Mouse (Mus musculus) naive thymus-derived CD4-positive, alpha-beta T cell, adult 2 months (primary cell): Measurements from ENCODE around the gene Rgmb.

Source experiments
- DNase-seq: peaks from one replicate; pipeline ENCODE4 v3.0.0-alpha.2; 2011; ENCODE audit warnings: low read depth

Gene Rgmb

GRCm38 (mm10) chr17:15830766-15831644 is at the start of gene Rgmb:
Gene Rgmb (minus strand): TSS chr17:15831039.
- DNase-seq = peak; percentile 63

GRCm38 (mm10) chr17:15874765-15875164 is 43.9 kb upstream of the Rgmb start:
- DNase-seq = no peak

GRCm38 (mm10) chr17:15872093-15872492 is 41.3 kb upstream of the Rgmb start:
- no peak for DNase-seq

DNA sequence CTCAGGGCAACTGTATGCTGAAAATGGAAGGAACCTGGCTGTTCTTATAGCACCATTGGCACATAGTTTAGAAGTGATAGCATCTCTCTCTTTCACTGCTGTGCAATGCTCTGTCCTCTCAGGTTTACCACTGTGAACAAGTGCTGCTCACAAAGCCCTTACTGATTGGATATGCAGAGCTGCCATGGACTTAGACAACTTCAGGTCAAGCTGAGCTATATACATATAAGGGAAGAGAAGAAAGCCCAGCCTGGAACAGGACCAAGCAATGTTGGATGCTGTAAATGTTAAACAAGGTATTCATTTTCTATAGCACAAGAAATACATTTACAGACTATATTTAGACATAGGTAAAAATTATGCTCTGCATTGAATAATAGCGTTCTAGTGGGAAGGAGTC is 34.4 kb upstream of the Rgmb start:
- DNase-seq = no peak

DNA sequence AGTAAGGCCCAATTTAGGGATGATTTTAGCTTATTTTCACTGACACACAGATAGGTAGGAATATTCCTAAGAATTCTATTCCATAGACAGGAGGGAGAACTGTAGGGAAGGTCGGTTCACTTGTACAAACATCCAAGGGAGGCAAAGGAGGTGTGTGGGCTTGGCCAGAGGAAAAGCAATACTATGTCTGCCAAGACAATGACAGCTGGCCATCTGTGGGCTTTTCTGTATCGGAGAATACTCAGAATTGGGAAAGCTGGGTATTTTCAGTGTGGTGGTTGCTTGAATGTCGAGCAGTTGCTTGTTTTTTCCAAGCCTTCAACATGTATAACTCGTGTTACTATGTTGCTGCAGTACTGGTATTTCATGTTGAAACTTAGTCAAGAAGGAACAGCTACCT is 31.5 kb upstream of the Rgmb start:
- DNase-seq = no peak

DNA sequence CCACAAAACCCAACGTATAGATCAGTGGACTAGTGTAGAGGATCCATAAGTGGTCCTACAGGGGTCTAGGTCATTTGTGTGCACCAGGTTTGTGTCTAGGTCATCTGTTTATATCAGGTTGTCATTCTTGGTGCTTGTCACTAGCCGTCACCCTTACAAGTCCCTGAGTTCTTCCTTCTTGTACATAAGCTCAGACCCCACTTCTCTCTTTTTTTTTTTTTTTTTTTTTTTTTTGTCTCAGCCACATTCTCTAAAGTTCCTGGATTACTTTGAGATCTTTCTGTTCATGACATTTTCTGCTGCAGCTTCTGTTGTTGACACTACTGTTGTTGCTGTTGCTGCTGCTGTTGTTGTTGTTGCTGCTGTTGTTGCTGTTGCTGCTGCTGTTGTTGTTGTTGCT is 22.3 kb upstream of the Rgmb start:
- DNase-seq = no peak

GRCm38 (mm10) chr17:15850544-15850943 is 19.7 kb upstream of the Rgmb start:
- DNase-seq = no peak

DNA sequence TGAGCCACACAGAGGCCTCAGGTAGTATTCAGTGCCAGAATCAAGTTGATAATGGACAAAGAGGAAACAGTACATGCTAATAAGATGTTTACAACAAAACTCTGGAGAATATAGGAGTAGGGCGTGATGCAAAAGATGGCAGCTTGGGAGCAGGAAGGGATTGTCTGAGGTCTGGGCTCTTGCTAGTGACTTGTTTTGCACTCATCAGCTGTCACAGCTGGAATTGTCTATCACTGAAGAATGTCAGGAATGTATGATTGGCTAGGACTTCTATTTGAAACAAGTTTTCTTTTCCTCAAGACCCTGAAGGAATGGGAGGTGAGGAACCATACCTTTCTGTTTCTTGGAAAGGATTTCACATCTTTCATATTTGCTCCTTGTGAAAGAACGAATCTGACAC is 10.6 kb upstream of the Rgmb start:
- no peak for DNase-seq

DNA sequence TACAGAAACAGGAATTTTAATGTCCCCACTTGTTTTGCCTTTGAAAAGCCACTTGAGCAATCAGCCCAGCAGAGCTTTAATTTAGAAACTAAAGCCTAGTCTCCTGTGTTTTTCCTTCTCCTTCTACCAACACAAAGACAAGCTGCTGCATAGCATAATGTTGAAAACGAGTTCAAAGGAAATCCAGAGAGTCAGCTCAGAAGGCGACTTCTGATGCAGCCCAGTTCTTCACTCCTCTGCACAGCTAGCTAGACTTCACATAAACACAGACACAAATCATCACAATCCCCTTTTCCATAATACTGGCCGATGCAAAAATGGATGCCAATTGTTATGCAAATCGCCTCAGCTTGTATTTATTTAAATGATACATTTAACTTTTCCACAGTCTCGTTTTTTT is 1.6 kb upstream of the Rgmb start:
- DNase-seq = no peak

DNA sequence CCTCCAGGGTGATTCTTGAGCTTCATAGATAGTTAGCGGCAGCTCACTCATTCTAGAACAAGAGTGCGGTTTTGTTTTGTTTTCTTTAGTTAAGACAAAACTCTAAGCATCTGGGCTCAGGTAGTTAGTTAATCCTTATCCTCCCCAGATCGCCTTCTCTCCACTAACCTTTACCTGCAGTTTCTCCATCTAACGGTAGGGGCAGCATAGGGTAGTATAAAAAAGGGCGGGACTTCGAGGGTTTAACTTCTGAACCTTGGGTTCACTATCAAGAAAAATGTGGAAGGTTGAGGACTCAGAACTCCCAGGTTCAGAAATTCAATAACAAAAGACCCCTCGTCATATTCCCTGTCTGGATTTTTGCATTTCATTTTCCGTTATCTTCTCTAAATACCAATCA is 971 bp upstream of the Rgmb start:
- peak; percentile 86 for DNase-seq

DNA sequence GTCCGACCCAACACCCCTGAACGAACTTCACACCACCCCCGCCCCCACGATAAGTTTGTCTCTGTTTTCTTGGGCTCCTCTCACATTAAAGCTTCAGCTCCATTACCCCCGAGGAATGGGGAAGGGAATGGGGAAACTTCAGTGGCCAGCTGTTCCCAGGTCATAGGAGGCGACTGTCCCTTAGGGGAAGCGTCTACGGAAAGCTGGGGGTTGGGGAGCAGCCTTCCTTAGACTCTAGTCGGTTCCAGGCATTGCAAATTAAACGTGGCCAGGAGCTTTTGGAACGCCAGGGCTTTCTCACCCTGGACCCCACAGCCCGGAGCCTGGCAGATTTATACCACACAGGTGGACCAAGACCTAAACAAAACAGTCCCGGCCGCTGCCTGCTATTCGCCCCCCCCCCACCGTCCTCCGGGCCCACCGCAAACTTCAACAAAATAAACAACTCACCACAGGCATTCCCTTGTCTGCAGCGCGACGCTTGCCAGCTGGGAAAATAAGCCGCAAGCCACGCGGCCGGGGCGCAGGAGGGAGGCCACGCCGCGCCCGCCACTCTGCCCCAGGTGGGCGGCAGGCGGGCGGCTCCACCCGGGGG is 571 bp downstream of the Rgmb start:
- peak; percentile 20 for DNase-seq

DNA sequence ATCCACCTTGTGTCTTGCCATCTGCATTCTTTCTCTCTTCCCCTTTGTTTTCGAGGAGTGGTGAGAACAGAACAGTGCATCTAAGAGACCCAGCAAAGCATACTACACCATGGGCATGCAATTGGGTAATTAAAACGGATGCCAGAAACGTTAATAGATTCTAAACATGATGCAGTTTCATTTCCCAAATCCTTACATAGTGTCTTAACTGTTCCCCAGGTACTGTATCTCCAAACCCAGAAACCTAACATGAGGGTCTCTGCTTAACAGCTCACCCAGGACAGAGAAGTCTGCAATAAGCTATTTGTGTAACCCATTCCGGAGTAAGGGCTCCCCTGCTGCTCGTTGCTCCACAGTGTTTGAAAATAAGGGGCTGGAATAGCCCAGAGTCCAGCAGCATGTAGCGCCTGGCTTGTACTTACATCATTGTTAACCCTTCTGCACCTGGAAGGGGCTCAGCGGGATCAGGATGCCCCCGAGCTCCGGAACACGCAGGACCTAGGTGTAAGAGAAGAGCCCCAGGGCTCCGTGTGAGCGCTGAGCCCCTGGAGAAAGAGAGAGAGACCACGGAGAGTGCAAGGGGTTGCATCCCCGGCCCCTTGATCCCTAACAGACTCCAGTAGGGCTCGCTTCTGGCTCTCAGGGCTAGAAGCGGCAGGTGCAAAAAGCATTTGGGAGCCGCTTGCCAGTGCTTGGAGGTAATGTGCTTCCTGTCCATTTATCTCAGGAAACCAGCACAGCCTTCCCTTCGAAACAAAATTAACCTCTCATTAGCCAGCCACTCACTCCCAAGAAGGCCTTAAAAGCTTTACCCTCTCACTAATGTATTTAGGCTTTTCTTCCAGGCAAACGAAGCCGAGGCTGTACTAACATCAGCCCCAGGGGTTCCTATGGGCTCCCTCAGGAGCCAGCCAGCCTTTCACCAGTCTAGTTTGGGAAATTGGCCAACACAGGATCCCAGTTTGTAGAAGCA is 1.4 kb downstream of the Rgmb start:
- DNase-seq = peak; percentile 31

- DNase-seq = no peak
These were observed 2.5 kb downstream of the Rgmb start for GRCm38 (mm10) chr17:15828131-15828917.

- peak; percentile 31 for DNase-seq
These were observed 3.9 kb downstream of the Rgmb start for GRCm38 (mm10) chr17:15826928-15827327.

GRCm38 (mm10) chr17:15826444-15826909 is 4.4 kb downstream of the Rgmb start:
- DNase-seq = peak; percentile 94

GRCm38 (mm10) chr17:15825481-15826396 is 5.1 kb downstream of the Rgmb start:
- peak; percentile 64 for DNase-seq

DNA sequence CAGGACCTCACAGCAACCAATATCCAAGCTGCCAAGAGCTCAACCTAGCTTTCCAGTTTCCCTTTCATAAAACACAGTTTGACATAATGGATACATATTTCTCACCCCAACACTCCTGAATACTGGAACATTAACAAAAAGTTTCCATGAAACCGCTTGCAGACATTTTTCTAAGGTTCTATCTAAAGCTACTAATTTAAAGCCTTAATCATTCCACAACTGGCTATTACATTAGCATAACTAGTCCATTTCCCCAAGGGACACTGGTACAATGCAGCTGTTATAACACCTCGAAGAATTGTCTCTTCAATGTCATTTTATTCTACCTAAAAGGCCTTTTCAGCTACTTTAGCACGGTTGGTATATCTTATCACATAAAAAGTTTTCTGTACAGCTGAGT is 6.0 kb downstream of the Rgmb start:
- DNase-seq = no peak

DNA sequence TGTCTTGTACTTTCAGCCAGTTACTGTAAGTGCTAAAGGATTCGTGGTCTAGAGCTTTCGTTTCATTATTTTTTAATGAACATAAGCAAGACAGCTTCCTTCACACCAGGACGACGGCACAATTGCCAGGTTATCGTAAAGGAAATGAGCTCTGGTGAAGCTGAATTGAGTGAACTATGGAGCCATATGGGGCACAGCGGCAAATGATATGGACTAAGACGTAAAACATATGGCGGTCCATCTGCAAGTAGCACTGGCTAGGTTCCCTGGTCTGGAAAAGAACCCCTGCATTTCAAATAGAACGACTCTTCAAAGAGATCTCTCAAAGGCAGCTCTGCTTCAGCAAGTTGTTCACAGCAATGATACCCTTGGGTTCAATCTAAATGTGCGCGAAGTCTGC is 6.5 kb downstream of the Rgmb start:
- no peak for DNase-seq

DNA sequence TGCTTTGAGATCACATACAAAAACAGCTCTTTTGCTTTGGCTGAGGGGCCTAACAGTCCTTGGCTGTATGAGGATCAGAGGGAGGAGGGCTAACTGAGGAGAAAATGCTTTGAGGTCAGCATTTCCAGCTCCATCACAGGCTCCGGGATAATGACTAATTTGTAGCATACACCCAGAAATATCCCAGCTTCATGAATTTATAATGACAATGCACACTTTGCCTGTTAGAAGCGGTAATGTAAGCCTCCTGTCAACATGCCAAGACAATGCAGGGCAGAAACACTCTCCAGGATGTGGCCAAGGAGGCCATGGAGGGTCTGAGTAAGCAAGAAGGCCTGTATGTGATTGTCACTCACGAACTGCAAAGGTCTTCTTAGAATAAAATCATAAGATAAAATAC is 7.0 kb downstream of the Rgmb start:
- no peak for DNase-seq

- no peak for DNase-seq
These were observed 7.6 kb downstream of the Rgmb start for GRCm38 (mm10) chr17:15823215-15823614.
